Mouse (Mus musculus): ENCODE measurements around the gene Tmem63a. TPM values are rescaled to one million over a fixed set of nuclear protein-coding genes. Genes with fewer than 3 reads are reported as not detected.

The Tmem63a gene
- total RNA-seq, 2 experiments from 2014 or later, result 20.4 to 23.8 TPM

DNA sequence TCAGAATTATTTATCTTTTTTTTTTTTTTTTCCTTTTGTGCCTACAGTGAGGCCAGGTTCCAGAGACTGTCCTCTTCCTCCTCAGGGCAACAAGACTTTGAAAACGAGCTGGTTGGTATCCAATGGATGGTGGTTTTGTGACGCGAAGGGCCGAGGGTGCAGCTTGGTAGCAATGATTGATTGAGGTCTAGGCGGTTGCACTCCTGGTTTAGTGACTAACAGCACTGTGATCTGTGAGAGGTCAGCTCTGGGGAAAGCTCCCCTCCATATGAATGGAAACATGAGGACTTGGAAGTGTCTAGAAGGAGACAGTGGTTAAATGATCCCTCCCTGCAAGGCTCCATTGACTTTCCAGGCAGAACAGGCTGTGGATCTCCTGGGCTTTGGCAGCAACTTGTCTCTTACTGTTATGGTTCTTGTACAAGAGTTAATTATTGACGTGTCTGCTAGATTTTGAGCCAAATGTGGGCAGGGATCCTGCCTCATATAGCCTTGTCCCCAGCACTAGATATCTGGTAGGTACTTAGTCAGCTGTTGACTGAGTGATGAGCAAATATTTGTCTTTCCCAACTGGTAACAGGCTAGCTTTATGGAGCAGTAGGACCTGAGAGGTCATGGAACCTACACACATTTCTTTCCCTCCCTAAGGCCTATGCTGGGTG is 10.1 kb downstream of the Tmem63a start:
- H3K4me3 ChIP-seq, result no peak overlapping the region
- TF ChIP-seq CTCF (conservative IDR thresholded peaks at IDR 0.05), result no peak
- no peak overlapping the region for H3K27ac ChIP-seq
- DNase-seq (ENCODE audit: low spot score in 2 of 2), result no peak

GRCm38 (mm10) chr1:180952808-180953207 is 10.7 kb downstream of the Tmem63a start:
- H3K4me3 ChIP-seq, result no peak overlapping the region

GRCm38 (mm10) chr1:180956401-180956800 is 14.3 kb downstream of the Tmem63a start:
- Histone ChIP-seq H3K27ac (no peak overlapping the region), H3K4me3 (no peak overlapping the region)
- DNase-seq (ENCODE audit: low spot score in 2 of 2), result no peak
- no peak for TF ChIP-seq CTCF (conservative IDR thresholded peaks at IDR 0.05)

More at GRCm38 (mm10) chr1:180952808-180953207, 10.7 kb downstream of the Tmem63a start:
- no peak for DNase-seq (ENCODE audit: low spot score in 2 of 2)
- no peak overlapping the region for H3K27ac ChIP-seq
- no peak for TF ChIP-seq CTCF (conservative IDR thresholded peaks at IDR 0.05)

GRCm38 (mm10) chr1:180956973-180957381 is 14.8 kb downstream of the Tmem63a start:
- TF ChIP-seq CTCF (conservative IDR thresholded peaks at IDR 0.05), result no peak
- no peak for DNase-seq (ENCODE audit: low spot score in 2 of 2)
- Histone ChIP-seq H3K4me3 (no peak overlapping the region), H3K27ac (no peak overlapping the region)

GRCm38 (mm10) chr1:180957989-180958388 is 15.8 kb downstream of the Tmem63a start:
- Histone ChIP-seq H3K4me3 (no peak overlapping the region), H3K27ac (no peak overlapping the region)
- no peak for DNase-seq (ENCODE audit: low spot score in 2 of 2)
- TF ChIP-seq CTCF (conservative IDR thresholded peaks at IDR 0.05), result no peak

- Histone ChIP-seq H3K4me3 (no peak overlapping the region), H3K27ac (no peak overlapping the region)
- DNase-seq (ENCODE audit: low spot score in 2 of 2), result no peak
- no peak for TF ChIP-seq CTCF (conservative IDR thresholded peaks at IDR 0.05)
Measured at GRCm38 (mm10) chr1:180958797-180959196, 16.7 kb downstream of the Tmem63a start.

DNA sequence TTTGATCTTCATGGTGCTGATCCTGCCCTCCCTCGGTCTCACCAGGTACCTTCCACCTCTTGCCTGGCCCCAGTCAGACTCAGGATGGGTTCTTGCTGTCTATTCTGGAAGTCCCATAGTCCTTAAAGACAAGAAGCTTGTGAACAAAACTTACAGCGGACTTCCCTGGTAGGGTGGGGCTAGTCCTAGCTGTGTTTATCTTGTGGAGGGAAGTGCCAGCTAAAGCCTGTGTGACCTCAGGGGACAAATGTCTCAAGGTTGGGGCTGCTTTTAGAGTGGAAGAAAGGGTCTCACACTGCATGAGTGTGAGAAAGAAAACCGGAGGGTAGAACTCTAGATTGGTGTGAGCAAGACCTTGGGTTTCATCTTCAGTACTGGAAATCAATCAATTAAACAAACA is 23.6 kb downstream of the Tmem63a start:
- no peak for TF ChIP-seq CTCF (conservative IDR thresholded peaks at IDR 0.05)
- no peak for DNase-seq (ENCODE audit: low spot score in 2 of 2)
- Histone ChIP-seq H3K4me3 (no peak overlapping the region), H3K27ac (no peak overlapping the region)

- no peak for TF ChIP-seq CTCF (conservative IDR thresholded peaks at IDR 0.05)
- Histone ChIP-seq H3K27ac (0 out of 2 replicates have a peak overlapping the region, but pooled peaks have one; percentile 7), H3K4me3 (no peak overlapping the region)
- DNase-seq (ENCODE audit: low spot score in 2 of 2), result no peak
Measured at GRCm38 (mm10) chr1:180966542-180966941, 24.4 kb downstream of the Tmem63a start.

DNA sequence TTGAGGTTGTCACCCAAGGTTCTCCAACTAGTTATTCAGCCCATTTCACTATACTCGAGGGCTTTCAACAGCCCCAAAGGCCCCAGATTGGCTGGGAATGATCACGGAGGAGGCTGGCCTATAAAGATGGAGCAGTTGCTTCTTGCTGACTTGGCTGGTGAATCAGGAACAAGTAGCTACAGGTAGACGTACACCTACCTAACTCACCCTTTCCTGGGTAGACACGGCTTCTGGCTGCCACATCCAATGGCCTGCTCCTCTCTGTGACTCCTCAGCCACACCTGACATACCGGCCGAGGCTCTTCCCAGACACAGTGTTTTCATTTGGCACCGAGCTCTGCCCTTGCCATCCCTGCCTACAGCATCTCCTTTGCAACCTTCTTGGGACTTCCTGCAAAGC is 25.1 kb downstream of the Tmem63a start:
- no peak overlapping the region for H3K4me3 ChIP-seq
- no peak for DNase-seq (ENCODE audit: low spot score in 2 of 2)
- no peak for TF ChIP-seq CTCF (conservative IDR thresholded peaks at IDR 0.05)
- H3K27ac ChIP-seq, result 0 out of 2 replicates have a peak overlapping the region, but pooled peaks have one; percentile 7

DNA sequence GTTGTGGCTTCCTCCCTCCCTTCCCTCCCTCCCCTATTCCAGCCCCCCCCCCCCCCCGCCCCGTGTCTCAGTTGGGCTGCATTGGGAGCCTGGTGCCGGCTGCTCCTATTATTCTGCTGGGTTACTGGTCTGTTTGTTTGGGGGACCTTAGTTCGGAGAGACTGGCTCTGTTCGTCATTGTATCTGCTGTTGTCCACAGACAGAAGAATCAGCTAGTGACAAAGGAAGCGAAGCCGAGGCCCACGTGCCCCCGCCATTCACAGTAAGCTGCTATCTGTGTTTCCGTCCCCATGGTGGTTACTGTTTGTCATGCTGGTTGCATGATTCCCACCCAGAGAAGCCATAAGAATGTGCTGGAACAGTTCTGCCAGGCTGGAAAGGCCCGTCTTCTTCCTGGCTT is 30.8 kb downstream of the Tmem63a start:
- TF ChIP-seq CTCF (conservative IDR thresholded peaks at IDR 0.05), result no peak
- H3K27ac ChIP-seq, result peak overlapping the region; percentile 85

GRCm38 (mm10) chr1:180974126-180974746 is 32.1 kb downstream of the Tmem63a start:
- no peak overlapping the region for H3K4me3 ChIP-seq
- peak; percentile 46 to 58 for DNase-seq (ENCODE audit: low spot score in 2 of 2)
- H3K27ac ChIP-seq, result peak overlapping the region; percentile 85
- peak; percentile 90 for TF ChIP-seq CTCF (conservative IDR thresholded peaks at IDR 0.05)

More for the DNA sequence above, 30.8 kb downstream of the Tmem63a start:
- H3K4me3 ChIP-seq, result no peak overlapping the region
- DNase-seq (ENCODE audit: low spot score in 2 of 2), result peak in 1 of 2 experiments; percentile 39

DNA sequence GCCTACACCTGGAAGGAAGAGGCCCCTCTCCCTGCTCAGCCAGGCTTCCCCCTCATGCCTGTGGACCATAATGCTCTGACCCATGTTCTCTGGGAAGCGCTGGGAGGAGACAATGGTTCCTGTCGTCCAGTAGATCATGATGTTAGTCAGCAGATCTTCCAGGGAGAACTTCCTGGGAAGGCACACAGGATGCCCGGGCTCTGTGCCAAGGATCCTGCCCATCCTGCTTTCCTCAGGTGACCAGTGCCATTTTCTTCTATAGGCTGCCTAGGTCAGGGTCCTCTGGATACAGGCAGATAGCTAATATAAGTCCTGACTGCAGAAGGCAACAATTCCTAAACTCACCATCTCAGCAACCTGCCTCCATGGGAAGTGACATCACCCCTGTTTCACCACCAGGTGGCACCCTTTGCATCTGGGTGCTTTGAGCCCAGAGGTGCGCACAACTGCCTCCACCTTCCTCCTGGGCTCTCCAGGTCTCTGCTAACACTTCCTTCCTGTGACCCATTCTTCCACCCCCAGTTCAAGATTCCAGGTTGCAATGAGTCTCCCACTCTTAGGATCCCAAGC is 34.1 kb downstream of the Tmem63a start:
- peak; percentile 79 for TF ChIP-seq CTCF (conservative IDR thresholded peaks at IDR 0.05)
- no peak overlapping the region for H3K4me3 ChIP-seq
- DNase-seq (ENCODE audit: low spot score in 2 of 2), result no peak
- no peak overlapping the region for H3K27ac ChIP-seq

DNA sequence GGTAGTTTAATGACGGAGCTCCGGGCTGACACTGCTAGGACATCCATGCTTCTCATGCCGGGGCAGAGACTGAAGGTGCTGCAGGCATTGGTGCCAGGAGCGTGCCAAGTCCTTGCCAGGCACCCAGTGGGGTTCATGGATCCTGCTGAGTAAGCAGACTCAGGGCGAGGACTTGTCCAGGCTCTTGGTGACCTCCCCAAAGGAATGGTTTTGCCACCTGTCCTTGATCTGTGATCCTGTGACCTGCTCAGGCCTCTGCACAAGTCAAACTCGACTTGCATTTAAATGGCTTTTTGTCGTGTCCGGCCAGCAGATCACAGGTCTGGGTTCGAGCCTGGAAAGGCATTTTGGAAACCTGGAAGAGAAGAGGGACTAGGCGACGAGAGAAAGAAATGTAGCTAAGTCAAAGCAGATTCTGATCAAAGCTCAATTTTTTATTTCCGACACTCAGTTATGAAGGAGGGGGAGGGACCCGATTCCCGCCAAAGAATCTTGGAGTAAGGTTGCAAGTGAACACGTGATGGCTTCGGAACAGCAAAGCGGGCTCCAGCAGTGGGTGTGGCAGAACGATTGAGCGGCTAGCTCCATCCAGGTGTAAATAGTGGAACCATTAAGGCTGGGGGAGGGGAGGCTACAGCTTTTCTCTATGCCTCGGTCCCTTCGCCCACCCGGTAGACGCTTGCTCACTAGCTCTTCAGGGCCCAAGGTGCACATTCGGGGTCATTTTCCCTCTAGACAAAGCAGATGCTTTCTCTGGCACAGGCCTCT is 37.5 kb downstream of the Tmem63a start:
- DNase-seq (ENCODE audit: low spot score in 2 of 2), result no peak
- Histone ChIP-seq H3K27ac (no peak overlapping the region), H3K4me3 (no peak overlapping the region)
- TF ChIP-seq CTCF (conservative IDR thresholded peaks at IDR 0.05), result no peak
